Mouse (Mus musculus) forebrain, embryonic 10.5 days (tissue): ENCODE results near the gene Syne1. TPM values are rescaled to one million over a fixed set of nuclear protein-coding genes. Genes with fewer than 3 reads are reported as not detected.
A peak's percentile ranks its signal among the peaks of the same experiment; 100 is the strongest.

Experiments
- DNase-seq: peaks from one replicate; pipeline ENCODE4 v3.0.0-alpha.2; 2017; ENCODE audit warnings: low spot score; ENCODE audit errors: extremely low spot score
- H3K27ac ChIP-seq: fragments of 300-500 bp; sonication (generic); 2 replicates; pipeline ENCODE4 v1.5.1; 2016; ENCODE audit warnings: mild to moderate bottlenecking
- H3K27me3 ChIP-seq: fragments of 300-500 bp; sonication (generic); 2 replicates; pipeline ENCODE4 v1.6.1; 2016; ENCODE audit warnings: mild to moderate bottlenecking; ENCODE audit not compliant: poor library complexity, severe bottlenecking
- H3K36me3 ChIP-seq: fragments of 300-500 bp; sonication (generic); replicated peaks from 2 replicates; pipeline ENCODE4 v1.6.1; 2016; ENCODE audit warnings: mild to moderate bottlenecking, moderate library complexity
- H3K4me1 ChIP-seq: fragments of 300-500 bp; sonication (generic); 2 replicates; pipeline ENCODE4 v1.6.1; 2016
- H3K4me3 ChIP-seq: fragments of 300-500 bp; sonication (generic); 2 replicates; pipeline ENCODE4 v1.5.1; 2016; ENCODE audit warnings: mild to moderate bottlenecking, moderate library complexity
- H3K9me3 ChIP-seq: fragments of 300-500 bp; sonication (generic); 2 replicates; pipeline ENCODE4 v1.6.1; 2016; ENCODE audit warnings: mild to moderate bottlenecking, moderate library complexity
- WGBS: fragments of 180-500 bp; shearing (Covaris S2); methylation state at CpG from one replicate; pipeline ENCODE4 v1.1.7; 2016; 5-methylcytosine and 5-hydroxymethylcytosine counted together
- polyA plus RNA-seq: library from polyadenylated mRNA; unstranded; fragments of >200 nt; fragmentation: Nextera tagmentation; extraction: Ambion mirVana; gene quantifications from 2 replicates; pipeline ENCODE4 v1.2.1, GENCODE M21; 2016

Gene Syne1
- polyA plus RNA-seq, 1 experiment from 2014 or later: 1.7 TPM

DNA sequence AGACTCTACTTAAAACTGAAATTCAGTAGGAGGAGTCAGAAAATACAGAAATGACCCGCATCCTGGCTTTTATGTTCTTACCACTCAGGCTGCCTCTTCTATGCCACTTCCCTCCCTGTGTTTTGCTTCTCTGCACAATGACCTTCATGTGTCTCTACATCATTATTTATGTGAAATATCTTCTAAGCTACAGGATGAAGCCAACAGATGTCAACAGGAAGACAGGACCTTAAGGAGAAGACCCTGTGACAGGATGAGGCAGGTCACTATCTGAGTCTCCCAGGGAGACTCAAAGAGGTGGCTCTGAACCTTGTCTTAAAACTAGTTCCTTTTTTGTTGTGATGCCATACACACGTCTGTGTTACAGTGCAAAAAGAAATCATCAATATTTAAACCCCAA is 353.9 kb downstream of the Syne1 start:
- H3K36me3 ChIP-seq: no peaks in the 10 kb centered on the region
- peaks cover 7% of the 10 kb centered on the region; the same call in 1 of the 2 replicates for H3K4me1 ChIP-seq
- H3K4me3 ChIP-seq: no peak overlapping the region
- H3K27ac ChIP-seq: no peak overlapping the region
- no peaks in the 10 kb centered on the region for H3K27me3 ChIP-seq
- no peaks in the 10 kb centered on the region for H3K9me3 ChIP-seq
- DNase-seq: no peak
- WGBS: 76% methylated on average over 2 of the region's 2 CpGs

DNA sequence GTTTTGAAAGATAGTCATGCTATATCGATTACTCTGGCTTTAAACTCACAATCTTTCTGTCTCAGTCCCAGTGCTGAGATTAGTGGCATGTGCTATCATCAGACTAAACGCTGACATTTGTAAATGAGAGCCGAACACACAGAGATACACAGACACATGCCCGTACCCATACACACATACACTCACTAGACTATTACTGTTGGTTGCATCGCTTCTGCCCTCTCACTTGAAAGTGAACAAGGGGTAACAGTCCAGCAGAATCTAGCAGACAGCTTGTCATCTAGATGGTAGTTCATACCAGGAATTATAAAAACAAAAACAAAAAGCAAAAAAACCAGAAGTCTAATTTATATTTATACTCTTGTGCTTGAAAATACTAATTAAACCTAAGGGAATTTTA is 355.0 kb downstream of the Syne1 start:
- no peak for DNase-seq
- H3K27ac ChIP-seq: no peak overlapping the region
- WGBS: 91% methylated on average over 5 of the region's 5 CpGs

DNA sequence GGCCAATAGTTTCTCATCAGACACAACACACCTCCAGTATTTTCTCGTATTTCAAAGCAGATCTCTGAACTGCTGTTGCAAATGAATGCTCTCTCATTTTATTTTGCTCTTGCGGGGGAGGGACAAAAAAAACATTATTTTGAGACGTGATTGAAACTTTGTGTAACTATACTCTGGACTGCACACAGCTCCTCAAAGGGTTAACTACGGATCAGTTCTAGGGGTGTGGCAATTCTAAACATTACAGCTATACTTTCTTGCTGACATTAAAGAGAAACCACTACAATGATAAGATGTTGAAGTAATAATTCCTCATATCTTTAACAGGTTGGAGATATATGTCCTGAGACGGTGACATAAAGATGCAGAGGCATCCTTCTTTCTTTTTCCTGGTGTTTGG is 356.0 kb downstream of the Syne1 start:
- Histone ChIP-seq H3K4me3 (no peak overlapping the region), H3K4me1 (peaks cover 7% of the 10 kb centered on the region; the same call in 1 of the 2 replicates), H3K27ac (no peak overlapping the region), H3K36me3 (no peaks in the 10 kb centered on the region), H3K9me3 (no peaks in the 10 kb centered on the region), H3K27me3 (no peaks in the 10 kb centered on the region)
- DNase-seq: no peak
- 75% methylated on average over 5 of the region's 5 CpGs for WGBS

More for the DNA sequence above, 355.0 kb downstream of the Syne1 start:
- no peaks in the 10 kb centered on the region for H3K36me3 ChIP-seq
- H3K4me3 ChIP-seq: no peak overlapping the region
- no peaks in the 10 kb centered on the region for H3K9me3 ChIP-seq
- H3K27me3 ChIP-seq: no peaks in the 10 kb centered on the region
- H3K4me1 ChIP-seq: peaks cover 7% of the 10 kb centered on the region; the same call in 1 of the 2 replicates

DNA sequence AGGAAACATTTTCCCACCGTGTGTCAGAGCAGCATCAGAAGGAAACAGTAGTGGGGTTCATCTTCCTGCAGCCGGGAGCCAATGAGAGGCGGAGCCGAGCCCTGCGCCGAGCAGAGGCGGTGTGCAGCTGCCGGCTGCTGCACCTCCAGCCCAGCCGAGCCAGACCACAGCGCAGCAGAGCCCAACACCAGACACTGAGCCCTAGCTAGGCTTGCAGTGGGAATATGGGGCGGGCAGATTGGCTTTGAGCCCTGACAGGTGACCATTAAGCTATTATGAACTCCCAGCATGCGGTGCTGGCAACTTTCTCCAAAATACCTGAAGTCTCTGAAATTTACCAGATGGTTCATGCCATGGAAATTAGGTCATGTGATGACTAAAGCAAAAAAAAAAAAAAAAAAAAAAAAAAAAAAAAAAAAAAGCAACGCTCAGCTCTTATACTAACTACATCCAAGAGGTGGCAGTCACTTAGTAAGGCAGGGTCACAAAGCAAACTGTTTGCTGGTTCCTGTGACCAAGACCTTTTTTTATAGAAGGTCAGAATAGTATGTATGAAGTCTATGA is 356.5 kb downstream of the Syne1 start:
- Histone ChIP-seq H3K27ac (peak overlapping the region; percentile 77), H3K27me3 (no peaks in the 10 kb centered on the region), H3K4me1 (peaks cover 7% of the 10 kb centered on the region; the same call in 1 of the 2 replicates), H3K4me3 (peak overlapping the region; percentile 59), H3K36me3 (no peaks in the 10 kb centered on the region), H3K9me3 (no peaks in the 10 kb centered on the region)
- WGBS: 2% methylated on average over 13 of the region's 13 CpGs
- DNase-seq: peak; percentile 75

DNA sequence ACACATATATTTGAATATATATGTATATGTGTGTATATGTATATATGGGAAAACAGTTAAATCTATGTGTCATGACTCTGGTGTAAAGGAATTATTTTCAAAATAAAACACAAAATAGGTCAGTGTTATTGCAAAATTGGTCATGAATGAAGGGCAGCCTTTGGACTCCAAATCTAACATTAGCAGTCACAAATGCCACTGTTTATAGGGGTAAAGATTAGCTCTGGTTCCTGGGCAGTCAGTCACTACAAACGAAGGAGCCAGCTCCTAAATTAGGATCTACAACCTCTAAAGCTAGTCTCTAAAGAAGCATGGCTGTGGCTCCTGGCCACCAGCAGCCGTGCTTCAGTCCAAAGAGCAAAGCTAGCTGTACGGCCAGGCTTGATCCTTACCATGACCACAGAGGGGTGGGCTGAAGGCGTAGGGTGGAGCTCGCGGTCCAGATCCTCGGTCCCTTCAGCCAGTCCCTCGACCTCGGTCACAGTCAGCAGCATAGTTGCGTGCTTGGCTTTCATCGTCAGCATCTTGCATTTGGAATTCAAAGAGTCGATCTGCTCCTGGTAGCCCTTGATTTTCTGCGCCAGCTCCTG is 357.1 kb downstream of the Syne1 start:
- Histone ChIP-seq H3K27ac (peak overlapping the region; percentile 77), H3K27me3 (no peaks in the 10 kb centered on the region), H3K4me1 (peaks cover 7% of the 10 kb centered on the region; the same call in 1 of the 2 replicates), H3K9me3 (no peaks in the 10 kb centered on the region), H3K36me3 (no peaks in the 10 kb centered on the region), H3K4me3 (peak overlapping the region; percentile 59)
- WGBS: 1% methylated on average over 13 of the region's 13 CpGs
- no peak for DNase-seq

DNA sequence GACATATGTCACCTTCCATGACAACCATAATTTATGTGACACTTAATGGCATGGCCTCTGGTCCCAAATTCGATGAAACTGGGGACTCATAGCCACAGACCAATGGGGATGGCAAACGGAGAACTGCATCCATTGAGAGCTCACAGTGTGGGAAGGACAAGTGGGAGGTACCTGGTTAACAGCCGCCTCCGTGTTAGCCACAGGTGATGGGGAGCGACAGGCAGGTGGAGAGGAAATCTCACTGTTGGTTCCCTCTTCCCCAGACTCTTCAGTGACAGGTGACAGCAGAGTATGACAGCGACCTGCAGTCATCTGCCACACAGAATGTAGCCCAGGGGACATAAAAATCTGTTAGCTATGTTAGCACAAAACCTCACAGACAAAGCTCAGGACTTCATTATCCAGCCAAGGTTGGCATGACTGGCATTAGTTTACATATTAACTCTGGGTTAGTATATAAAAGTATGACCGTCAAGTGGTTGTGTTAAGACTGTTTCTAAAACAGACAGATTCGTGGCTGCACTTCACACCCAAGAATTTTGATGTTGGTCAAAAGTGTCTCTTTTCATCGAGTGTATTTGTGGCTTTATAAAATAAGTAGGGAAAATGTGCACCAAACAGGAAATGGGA is 358.3 kb downstream of the Syne1 start:
- no peak for DNase-seq
- Histone ChIP-seq H3K36me3 (no peaks in the 10 kb centered on the region), H3K4me3 (no peak overlapping the region), H3K27ac (no peak overlapping the region), H3K4me1 (peaks cover 7% of the 10 kb centered on the region; the same call in 1 of the 2 replicates), H3K27me3 (no peaks in the 10 kb centered on the region), H3K9me3 (no peaks in the 10 kb centered on the region)
- 83% methylated on average over 9 of the region's 9 CpGs for WGBS

DNA sequence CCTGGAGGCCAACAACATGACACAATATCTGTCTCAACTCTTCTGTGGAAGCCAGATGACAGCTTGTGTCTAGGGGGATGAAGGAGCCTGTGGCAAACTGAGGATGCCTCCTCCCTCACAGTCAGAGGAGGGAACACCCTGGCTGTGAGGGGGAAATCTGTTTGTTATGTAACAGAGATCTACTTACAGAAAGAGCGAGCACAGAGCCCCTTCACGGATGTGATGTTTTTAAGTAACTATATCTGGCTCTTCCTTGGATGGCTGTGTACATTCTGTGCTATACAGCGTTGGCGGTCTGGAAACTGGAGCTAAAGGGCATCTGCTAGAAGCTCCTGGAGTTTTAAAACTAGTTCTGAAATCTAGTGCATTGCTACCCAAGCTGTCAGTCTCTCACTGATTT is 360.5 kb downstream of the Syne1 start:
- no peaks in the 10 kb centered on the region for H3K9me3 ChIP-seq
- no peaks in the 10 kb centered on the region for H3K36me3 ChIP-seq
- H3K4me1 ChIP-seq: peaks cover 7% of the 10 kb centered on the region; the same call in 1 of the 2 replicates
- DNase-seq: no peak
- WGBS: 77% methylated on average over 4 of the region's 4 CpGs
- H3K4me3 ChIP-seq: no peak overlapping the region
- H3K27me3 ChIP-seq: no peaks in the 10 kb centered on the region
- no peak overlapping the region for H3K27ac ChIP-seq

DNA sequence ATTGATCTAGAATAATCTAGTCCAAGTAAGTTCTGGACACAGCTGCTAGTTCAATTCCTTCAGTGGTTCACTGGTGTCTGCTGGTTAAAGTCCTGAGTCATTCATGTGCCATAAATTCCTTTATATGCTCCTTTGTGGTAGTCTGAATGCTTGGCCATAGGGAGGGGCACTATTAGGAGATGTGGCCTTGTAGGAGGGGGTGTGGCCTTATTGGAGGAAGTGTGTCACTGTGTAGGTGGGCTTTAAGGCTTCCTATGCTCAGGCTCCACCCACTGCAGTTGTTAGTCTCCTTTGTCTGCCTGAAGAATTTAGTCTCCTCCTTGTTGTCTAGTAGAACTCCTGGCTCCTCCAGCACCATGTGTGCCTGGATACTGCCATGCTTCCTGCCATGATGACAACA is 362.4 kb downstream of the Syne1 start:
- DNase-seq: no peak
- H3K36me3 ChIP-seq: no peaks in the 10 kb centered on the region
- H3K4me3 ChIP-seq: no peak overlapping the region
- no peaks in the 10 kb centered on the region for H3K9me3 ChIP-seq
- no peaks in the 10 kb centered on the region for H3K4me1 ChIP-seq
- no peaks in the 10 kb centered on the region for H3K27me3 ChIP-seq
- no peak overlapping the region for H3K27ac ChIP-seq

DNA sequence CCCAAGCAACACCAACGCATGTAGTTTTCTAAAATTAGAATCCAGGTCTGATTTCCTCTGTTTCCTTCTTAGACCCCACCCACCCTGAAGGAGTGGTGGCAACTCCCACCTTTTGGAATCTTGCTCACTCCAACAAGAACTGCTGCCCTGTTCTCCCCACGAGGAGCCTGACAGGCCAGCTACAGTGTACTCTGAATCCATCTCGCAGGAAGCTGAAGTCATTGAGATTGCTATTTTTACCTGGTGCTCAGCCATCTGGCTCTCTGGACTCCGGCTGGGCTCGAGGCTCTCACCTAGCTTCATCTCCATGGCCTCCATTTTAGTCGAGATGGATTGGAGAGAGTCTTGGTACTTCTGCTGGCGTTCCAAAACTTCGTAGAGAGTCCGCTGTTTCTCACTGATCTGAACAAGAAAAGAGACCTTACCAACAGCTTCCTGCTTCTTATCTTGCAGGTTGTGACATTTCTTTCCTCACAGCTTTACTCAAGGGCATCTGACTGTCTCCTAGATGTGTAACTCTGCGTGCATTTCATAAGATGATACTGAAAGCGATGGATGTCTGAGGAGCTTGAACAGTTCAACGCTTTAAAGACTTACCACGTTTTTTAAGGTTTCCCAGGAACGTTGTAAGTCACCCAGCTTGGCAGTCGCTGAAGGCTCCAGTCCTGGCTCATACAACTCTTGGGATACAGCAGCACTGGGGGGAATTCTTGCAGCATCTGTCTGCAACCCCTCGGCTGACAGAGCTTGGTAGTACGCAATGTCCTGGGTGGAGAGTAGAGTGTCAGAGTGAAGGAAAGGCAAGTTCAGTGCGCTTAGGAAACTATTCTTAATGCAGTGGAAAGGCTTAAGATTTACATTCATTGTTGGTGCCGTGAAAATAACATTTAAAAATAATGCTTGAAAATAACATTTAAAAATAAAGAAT is 365.9 kb downstream of the Syne1 start:
- 86% methylated on average over 19 of the region's 19 CpGs for WGBS
- Histone ChIP-seq H3K4me1 (no peaks in the 10 kb centered on the region), H3K27ac (no peak overlapping the region), H3K36me3 (no peaks in the 10 kb centered on the region), H3K4me3 (no peak overlapping the region), H3K9me3 (no peaks in the 10 kb centered on the region), H3K27me3 (no peaks in the 10 kb centered on the region)
- no peak for DNase-seq

DNA sequence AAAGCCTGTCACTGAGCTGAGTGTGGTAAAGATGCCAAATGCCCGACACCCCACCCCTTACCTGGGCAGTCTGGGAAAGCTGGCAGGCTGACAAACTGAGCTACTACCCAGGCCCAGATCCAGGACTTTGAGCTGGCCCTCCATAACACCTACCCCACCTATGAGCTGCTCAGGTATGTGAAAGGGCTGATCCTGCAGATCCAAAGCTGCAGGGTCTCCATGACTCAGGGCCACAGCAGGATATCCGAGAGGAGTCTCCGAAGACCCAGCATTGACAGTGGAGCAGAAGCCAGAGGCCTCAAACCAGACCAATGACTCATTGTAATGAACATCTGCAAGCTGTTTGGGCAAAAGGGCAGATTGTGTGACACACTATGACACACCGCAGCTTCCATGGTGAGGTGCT is 369.5 kb downstream of the Syne1 start:
- no peak for DNase-seq
- WGBS: 83% methylated on average over 4 of the region's 4 CpGs
- Histone ChIP-seq H3K36me3 (no peaks in the 10 kb centered on the region), H3K27ac (no peak overlapping the region), H3K4me3 (no peak overlapping the region), H3K4me1 (no peaks in the 10 kb centered on the region), H3K27me3 (no peaks in the 10 kb centered on the region), H3K9me3 (no peaks in the 10 kb centered on the region)

DNA sequence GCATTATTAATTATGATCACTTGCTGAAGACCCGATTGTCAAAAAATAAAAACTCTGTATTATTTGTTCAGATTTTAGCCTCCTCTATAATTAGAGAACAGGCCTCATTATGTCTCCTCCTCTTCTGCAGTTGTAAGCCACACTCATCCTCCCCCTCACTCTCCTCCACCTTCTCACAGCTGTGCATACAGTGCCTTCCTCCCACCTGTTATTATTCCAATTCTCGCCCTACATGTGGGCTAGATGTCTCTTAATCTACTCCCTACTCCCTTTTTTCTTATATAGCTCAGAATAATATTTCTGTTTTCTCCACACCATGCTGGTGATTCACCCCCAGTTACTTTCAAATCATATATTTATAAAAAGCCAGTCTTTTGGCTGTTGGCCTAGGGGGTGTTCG is 371.4 kb downstream of the Syne1 start:
- Histone ChIP-seq H3K9me3 (no peaks in the 10 kb centered on the region), H3K36me3 (no peaks in the 10 kb centered on the region), H3K27me3 (no peaks in the 10 kb centered on the region), H3K4me1 (no peaks in the 10 kb centered on the region), H3K27ac (no peak overlapping the region), H3K4me3 (no peak overlapping the region)
- DNase-seq: no peak
- WGBS: 91% methylated on average over 3 of the region's 3 CpGs

DNA sequence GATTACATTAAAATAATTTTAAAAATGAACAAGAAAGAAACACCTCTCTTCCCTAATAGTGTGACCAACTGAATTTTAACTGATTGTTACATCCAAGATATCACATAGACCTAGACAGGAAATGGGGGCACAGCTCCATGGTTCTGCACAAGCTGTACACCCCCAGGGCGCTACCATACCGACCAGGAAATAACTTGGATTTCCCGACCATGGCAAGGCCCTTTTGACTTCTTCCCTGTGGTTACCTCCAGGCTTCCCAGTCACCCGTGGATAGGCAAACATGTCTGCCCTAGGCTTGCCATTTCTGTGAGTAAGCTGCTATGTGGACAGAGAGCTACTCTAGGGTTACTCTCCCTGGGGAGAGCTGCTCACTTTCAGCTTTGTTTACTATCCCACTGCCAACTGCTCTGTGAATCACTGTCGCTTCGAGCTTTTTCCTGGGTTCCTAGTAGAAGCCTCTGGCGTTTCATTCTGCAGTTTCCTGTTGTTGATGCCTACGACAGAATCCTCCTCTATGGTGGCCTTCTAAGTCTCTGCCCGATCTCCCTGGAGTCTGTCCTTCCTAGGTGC is 373.8 kb downstream of the Syne1 start:
- DNase-seq: no peak
- Histone ChIP-seq H3K4me1 (no peaks in the 10 kb centered on the region), H3K9me3 (no peaks in the 10 kb centered on the region), H3K27ac (no peak overlapping the region), H3K4me3 (no peak overlapping the region), H3K27me3 (no peaks in the 10 kb centered on the region), H3K36me3 (no peaks in the 10 kb centered on the region)
- WGBS: 65% methylated on average over 9 of the region's 9 CpGs
